Mouse (Mus musculus) hindbrain, embryonic 12.5 days (tissue): ENCODE results near the gene Wwox. TPM values are rescaled to one million over a fixed set of nuclear protein-coding genes. Genes with fewer than 3 reads are reported as not detected.

Experiments used
- ATAC-seq: fragments of 200-750 bp; cut with Nextera tagmentation; 2 replicates; pipeline ENCODE4 v1.8.0; 2017; ENCODE audit warnings: moderate TSS enrichment; ENCODE audit not compliant: low FRiP score
- H3K27ac ChIP-seq: fragments of 300-500 bp; sonication (generic); 2 replicates; pipeline ENCODE4 v1.5.1; 2016; ENCODE audit warnings: mild to moderate bottlenecking
- H3K27me3 ChIP-seq: fragments of 300-500 bp; sonication (generic); 2 replicates; pipeline ENCODE4 v1.6.1; 2016; ENCODE audit warnings: mild to moderate bottlenecking
- H3K36me3 ChIP-seq: fragments of 300-500 bp; sonication (generic); 2 replicates; pipeline ENCODE4 v1.6.1; 2016; ENCODE audit warnings: mild to moderate bottlenecking
- H3K4me1 ChIP-seq: fragments of 300-500 bp; sonication (generic); 2 replicates; pipeline ENCODE4 v1.6.1; 2016
- H3K4me2 ChIP-seq: fragments of 300-500 bp; sonication (generic); replicated peaks from 2 replicates; pipeline ENCODE4 v1.6.1; 2016; ENCODE audit warnings: mild to moderate bottlenecking
- H3K4me3 ChIP-seq: fragments of 300-500 bp; sonication (generic); 2 replicates; pipeline ENCODE4 v1.5.1; 2016; ENCODE audit warnings: mild to moderate bottlenecking
- H3K9ac ChIP-seq: fragments of 300-500 bp; sonication (generic); 2 replicates; pipeline ENCODE4 v1.6.1; 2016; ENCODE audit warnings: mild to moderate bottlenecking, moderate library complexity
- H3K9me3 ChIP-seq: fragments of 300-500 bp; sonication (generic); replicated peaks from 2 replicates; pipeline ENCODE4 v1.6.1; 2016; ENCODE audit warnings: mild to moderate bottlenecking
- WGBS: fragments of 180-500 bp; shearing (Covaris S2); methylation state at CpG from one replicate; pipeline ENCODE4 v1.1.7; 2016; 5-methylcytosine and 5-hydroxymethylcytosine counted together
- polyA plus RNA-seq: library from polyadenylated mRNA; unstranded; fragments of >200 nt; fragmentation: Nextera tagmentation; extraction: Ambion mirVana; gene quantifications from 2 replicates; pipeline ENCODE4 v1.2.1, GENCODE M21; 2016

Gene Wwox
- polyA plus RNA-seq, 1 experiment from 2014 or later = 13.8 TPM

DNA sequence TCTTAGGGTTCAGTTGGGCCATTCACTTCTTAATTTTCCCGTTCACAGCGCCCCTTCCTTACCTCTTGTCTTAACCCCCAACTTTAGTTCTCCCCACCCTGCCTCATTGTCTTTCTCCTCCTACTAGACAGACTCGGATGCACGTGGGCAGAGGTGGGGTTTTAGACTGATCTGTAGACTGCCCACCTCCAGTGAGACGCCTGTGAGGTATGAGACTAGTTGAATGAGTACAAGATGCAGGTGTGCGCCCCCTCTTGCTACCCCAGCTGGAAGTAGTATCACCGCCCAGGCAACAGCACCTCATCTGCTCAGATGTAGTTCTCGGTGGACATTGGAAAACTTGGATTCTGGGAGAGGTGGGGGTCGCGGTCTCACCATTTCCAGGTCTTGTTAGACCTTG is 437.8 kb downstream of the Wwox start:
- Histone ChIP-seq H3K4me3 (no peak overlapping the region), H3K4me2 (no peak overlapping the region), H3K9me3 (no peaks in the 10 kb centered on the region), H3K4me1 (peaks cover 31% of the 10 kb centered on the region), H3K9ac (no peak overlapping the region), H3K36me3 (no peaks in the 10 kb centered on the region), H3K27me3 (peaks cover 13% of the 10 kb centered on the region; the same call in 1 of the 2 replicates), H3K27ac (no peak overlapping the region)
- ATAC-seq = no peak
- 67% methylated on average over 10 of the region's 10 CpGs for whole genome bisulfite sequencing

GRCm38 (mm10) chr8:114878449-114879276 is 439.2 kb downstream of the Wwox start:
- whole genome bisulfite sequencing = 62% methylated on average over 14 of the region's 14 CpGs

GRCm38 (mm10) chr8:114879277-114879568 is 439.8 kb downstream of the Wwox start:
- Histone ChIP-seq H3K9me3 (no peaks in the 10 kb centered on the region), H3K4me3 (no peak overlapping the region), H3K4me2 (no peak overlapping the region), H3K9ac (no peak overlapping the region), H3K36me3 (no peaks in the 10 kb centered on the region), H3K27me3 (peaks cover 17% of the 10 kb centered on the region; the same call in 1 of the 2 replicates), H3K4me1 (peaks cover 39% of the 10 kb centered on the region), H3K27ac (no peak overlapping the region)
- WGBS = 79% methylated on average over 4 of the region's 4 CpGs
- no peak for ATAC-seq

More at GRCm38 (mm10) chr8:114878449-114879276, 439.2 kb downstream of the Wwox start:
- Histone ChIP-seq H3K4me1 (peaks cover 39% of the 10 kb centered on the region), H3K27me3 (peaks cover 13% of the 10 kb centered on the region; the same call in 1 of the 2 replicates), H3K9me3 (no peaks in the 10 kb centered on the region), H3K9ac (no peak overlapping the region), H3K4me3 (no peak overlapping the region), H3K36me3 (no peaks in the 10 kb centered on the region), H3K4me2 (no peak overlapping the region), H3K27ac (no peak overlapping the region)
- no peak for ATAC-seq

GRCm38 (mm10) chr8:114879678-114880077 is 440.2 kb downstream of the Wwox start:
- Histone ChIP-seq H3K27me3 (peaks cover 18% of the 10 kb centered on the region; the same call in 1 of the 2 replicates), H3K4me3 (no peak overlapping the region), H3K27ac (no peak overlapping the region), H3K9me3 (no peaks in the 10 kb centered on the region), H3K4me1 (peaks cover 38% of the 10 kb centered on the region), H3K4me2 (no peak overlapping the region), H3K36me3 (no peaks in the 10 kb centered on the region), H3K9ac (no peak overlapping the region)
- WGBS = 70% methylated on average over 2 of the region's 2 CpGs
- no peak for ATAC-seq

DNA sequence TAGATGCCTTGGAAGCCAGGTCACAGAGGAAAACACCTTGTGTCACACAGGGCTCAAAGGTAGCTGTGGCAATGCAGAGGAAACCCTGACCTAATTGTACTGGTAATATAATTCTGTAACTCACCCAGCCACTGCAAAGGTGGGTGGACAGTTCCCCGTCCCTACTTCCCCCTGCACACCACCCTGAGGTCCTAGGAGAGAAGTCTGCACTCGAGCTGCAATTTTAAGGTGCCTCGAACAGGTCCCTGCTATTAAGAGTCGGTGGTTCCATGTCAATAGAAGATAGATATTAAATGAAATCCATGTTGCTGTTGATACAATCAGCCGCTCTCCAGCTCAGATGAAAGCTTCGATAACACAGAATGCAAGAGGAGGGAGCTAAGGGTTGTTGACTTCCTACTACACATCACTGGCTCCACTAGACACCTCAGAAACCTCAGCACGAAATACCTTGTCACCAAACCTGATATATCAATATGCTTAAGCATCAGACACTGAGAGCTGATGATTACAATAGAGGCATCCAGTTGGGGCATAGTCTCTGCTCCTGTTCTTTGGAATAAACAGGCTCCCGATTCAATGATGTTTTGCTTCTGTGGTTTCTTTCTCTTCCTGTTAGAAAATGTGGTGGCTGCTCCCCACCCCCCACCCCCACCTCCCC is 441.1 kb downstream of the Wwox start:
- H3K36me3 ChIP-seq = no peaks in the 10 kb centered on the region
- ATAC-seq = no peak
- no peak overlapping the region for H3K4me3 ChIP-seq
- H3K9me3 ChIP-seq = no peaks in the 10 kb centered on the region
- H3K4me2 ChIP-seq = no peak overlapping the region
- WGBS = 79% methylated on average over 8 of the region's 8 CpGs
- peaks cover 43% of the 10 kb centered on the region for H3K4me1 ChIP-seq
- H3K9ac ChIP-seq = no peak overlapping the region
- no peak overlapping the region for H3K27ac ChIP-seq
- peaks cover 18% of the 10 kb centered on the region; the same call in 1 of the 2 replicates for H3K27me3 ChIP-seq

DNA sequence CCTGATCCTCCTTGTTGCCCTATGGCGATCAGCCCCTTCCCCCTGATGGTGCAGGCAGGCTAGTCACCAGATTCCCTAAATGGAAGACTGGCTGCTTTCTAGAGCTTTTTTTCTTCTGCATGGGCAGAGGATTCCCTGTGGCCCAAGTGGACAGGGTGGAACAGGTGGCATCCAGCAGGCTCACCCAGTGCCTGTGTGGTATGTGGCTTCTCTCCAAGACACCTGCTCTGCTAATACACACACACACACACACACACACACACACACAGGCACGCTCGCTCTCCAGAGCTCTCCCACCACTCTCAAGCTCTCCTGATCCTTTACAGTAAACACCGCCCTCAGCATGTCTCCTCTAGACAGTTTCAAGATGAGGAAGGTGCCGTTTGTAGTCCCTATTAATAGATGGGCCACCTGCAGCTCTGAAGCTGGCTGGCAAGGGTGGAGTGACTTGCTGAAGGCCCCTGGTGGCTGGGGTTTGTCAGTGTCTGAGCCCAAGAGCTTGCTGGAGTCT is 442.5 kb downstream of the Wwox start:
- H3K36me3 ChIP-seq = no peaks in the 10 kb centered on the region
- peaks cover 31% of the 10 kb centered on the region for H3K4me1 ChIP-seq
- 61% methylated on average over 5 of the region's 5 CpGs for WGBS
- H3K9ac ChIP-seq = no peak overlapping the region
- no peak overlapping the region for H3K4me2 ChIP-seq
- no peak overlapping the region for H3K27ac ChIP-seq
- peaks cover 18% of the 10 kb centered on the region; the same call in 1 of the 2 replicates for H3K27me3 ChIP-seq
- no peak for ATAC-seq
- no peaks in the 10 kb centered on the region for H3K9me3 ChIP-seq
- H3K4me3 ChIP-seq = no peak overlapping the region

DNA sequence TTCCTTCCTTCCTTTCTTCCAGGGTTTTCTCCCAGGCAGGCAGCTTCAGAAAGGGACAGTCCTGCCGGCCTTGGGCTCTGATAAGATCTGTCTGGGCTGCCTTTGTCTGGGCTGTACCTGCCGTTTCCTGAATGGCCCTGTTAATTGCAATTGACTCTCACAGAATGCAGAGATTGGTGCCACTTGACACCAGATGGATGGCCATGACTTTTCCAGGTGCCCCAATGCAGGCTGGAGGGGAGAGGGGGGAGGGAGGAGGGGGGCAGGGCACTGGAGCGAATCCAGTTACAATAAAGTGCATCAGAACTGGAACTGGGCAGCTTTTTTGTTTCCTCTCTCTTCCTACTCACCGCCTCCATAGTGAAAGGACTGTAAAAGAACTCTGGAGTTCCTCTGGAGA is 443.0 kb downstream of the Wwox start:
- ATAC-seq = no peak
- Histone ChIP-seq H3K9ac (no peak overlapping the region), H3K36me3 (no peaks in the 10 kb centered on the region), H3K27ac (no peak overlapping the region), H3K4me1 (peaks cover 26% of the 10 kb centered on the region), H3K9me3 (no peaks in the 10 kb centered on the region), H3K4me2 (no peak overlapping the region), H3K4me3 (no peak overlapping the region), H3K27me3 (peaks cover 18% of the 10 kb centered on the region; the same call in 1 of the 2 replicates)
- 45% methylated on average over 4 of the region's 4 CpGs for WGBS

- Histone ChIP-seq H3K4me1 (peaks cover 26% of the 10 kb centered on the region; the same call in 1 of the 2 replicates), H3K9me3 (no peaks in the 10 kb centered on the region), H3K27ac (no peak overlapping the region), H3K9ac (no peak overlapping the region), H3K27me3 (peaks cover 13% of the 10 kb centered on the region; the same call in 1 of the 2 replicates), H3K36me3 (no peaks in the 10 kb centered on the region), H3K4me2 (no peak overlapping the region), H3K4me3 (no peak overlapping the region)
- no peak for ATAC-seq
- WGBS = 76% methylated on average over 11 of the region's 11 CpGs
Observed at GRCm38 (mm10) chr8:114882936-114883606, 443.6 kb downstream of the Wwox start.

DNA sequence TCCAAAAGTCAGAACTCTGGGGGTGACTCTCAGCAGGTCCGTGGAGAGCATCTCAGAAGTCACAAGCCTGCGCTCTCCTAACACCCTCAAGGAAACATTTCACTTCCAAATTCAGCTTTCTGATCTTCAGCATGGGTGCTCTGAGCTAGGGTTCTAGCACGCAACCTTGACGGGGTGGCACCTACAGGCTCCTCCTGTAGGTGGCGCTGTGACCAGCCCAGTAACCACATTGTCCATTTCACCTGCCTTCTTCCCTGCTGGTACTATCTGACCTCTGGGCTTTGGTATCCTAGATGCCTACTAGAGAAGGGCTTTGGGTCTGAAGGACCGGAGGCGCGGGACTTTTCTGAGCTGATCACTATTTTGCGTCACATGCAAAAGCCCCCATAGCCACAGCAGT is 444.5 kb downstream of the Wwox start:
- no peak overlapping the region for H3K4me2 ChIP-seq
- H3K36me3 ChIP-seq = no peaks in the 10 kb centered on the region
- H3K9me3 ChIP-seq = no peaks in the 10 kb centered on the region
- no peak overlapping the region for H3K9ac ChIP-seq
- WGBS = 76% methylated on average over 9 of the region's 9 CpGs
- H3K27ac ChIP-seq = no peak overlapping the region
- H3K27me3 ChIP-seq = peaks cover 10% of the 10 kb centered on the region; the same call in 1 of the 2 replicates
- peaks cover 23% of the 10 kb centered on the region for H3K4me1 ChIP-seq
- no peak for ATAC-seq
- no peak overlapping the region for H3K4me3 ChIP-seq

GRCm38 (mm10) chr8:114885026-114885592 is 445.7 kb downstream of the Wwox start:
- no peaks in the 10 kb centered on the region for H3K36me3 ChIP-seq
- H3K27me3 ChIP-seq = peaks cover 5% of the 10 kb centered on the region; the same call in 1 of the 2 replicates
- peaks cover 25% of the 10 kb centered on the region for H3K4me1 ChIP-seq
- H3K4me3 ChIP-seq = no peak overlapping the region
- ATAC-seq = no peak
- H3K9me3 ChIP-seq = no peaks in the 10 kb centered on the region
- H3K27ac ChIP-seq = no peak overlapping the region
- no peak overlapping the region for H3K9ac ChIP-seq
- 48% methylated on average over 18 of the region's 18 CpGs for WGBS
- no peak overlapping the region for H3K4me2 ChIP-seq

DNA sequence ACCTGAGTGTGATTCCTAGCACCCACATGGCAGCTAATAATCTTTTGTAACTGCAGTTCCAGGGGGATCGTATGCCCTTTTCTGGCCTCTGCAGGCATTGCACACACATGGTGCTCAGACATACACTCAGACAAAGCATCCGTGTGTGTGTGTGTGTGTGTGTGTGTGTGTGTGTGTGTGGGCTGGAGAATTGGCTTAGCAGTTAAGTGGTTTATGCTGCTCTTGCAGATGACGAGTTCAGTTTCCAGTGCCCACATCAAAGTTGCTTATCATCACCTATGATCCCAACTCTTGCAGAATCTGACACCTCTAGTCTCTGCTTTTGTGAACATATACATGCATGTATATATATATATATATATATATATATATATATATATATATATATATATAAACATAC is 448.9 kb downstream of the Wwox start:
- no peak overlapping the region for H3K27ac ChIP-seq
- H3K4me1 ChIP-seq = peaks cover 28% of the 10 kb centered on the region
- no peak overlapping the region for H3K4me3 ChIP-seq
- no peak overlapping the region for H3K9ac ChIP-seq
- no peaks in the 10 kb centered on the region for H3K9me3 ChIP-seq
- peaks cover 5% of the 10 kb centered on the region; the same call in 1 of the 2 replicates for H3K27me3 ChIP-seq
- 93% methylated on average over 3 of the region's 3 CpGs for WGBS
- no peaks in the 10 kb centered on the region for H3K36me3 ChIP-seq
- H3K4me2 ChIP-seq = no peak overlapping the region
- no peak for ATAC-seq
